Mouse (Mus musculus): Measurements from ENCODE around the gene Wwc2. TPM values are rescaled to one million over a fixed set of nuclear protein-coding genes. Genes with fewer than 3 reads are reported as not detected.
"Not testable (repeated sequence)": the region's sequence is repeated elsewhere in the genome, so short reads cannot be mapped to it uniquely, and the experiment has no call there.

Gene Wwc2
- total RNA-seq, 2 experiments from 2014 or later, result 47.4 to 47.9 TPM

GRCm38 (mm10) chr8:47845956-47846355, 144.8 kb downstream of the Wwc2 start:
- DNase-seq, result no peak

- no peak for DNase-seq
Measured at GRCm38 (mm10) chr8:47843651-47844050, 147.1 kb downstream of the Wwc2 start.

- no peak for DNase-seq
Measured at GRCm38 (mm10) chr8:47843063-47843462, 147.7 kb downstream of the Wwc2 start.

GRCm38 (mm10) chr8:47833944-47834343, 156.8 kb downstream of the Wwc2 start:
- DNase-seq, result no peak

GRCm38 (mm10) chr8:47832616-47833015, 158.1 kb downstream of the Wwc2 start:
- DNase-seq, result no peak

- no peak for DNase-seq
Measured at GRCm38 (mm10) chr8:47826911-47827310, 163.8 kb downstream of the Wwc2 start.

- DNase-seq, result no peak
Measured at GRCm38 (mm10) chr8:47825596-47825995, 165.1 kb downstream of the Wwc2 start.

GRCm38 (mm10) chr8:47824182-47824581, 166.5 kb downstream of the Wwc2 start, which contains the start of gene Cldn22:
Cldn22 (plus strand) TSS chr8:47824482.
- DNase-seq, result no peak

- no peak for DNase-seq
Measured at GRCm38 (mm10) chr8:47823777-47824176, 166.9 kb downstream of the Wwc2 start.

- DNase-seq, result not testable (repeated sequence)
Measured at GRCm38 (mm10) chr8:47822541-47822940, 168.2 kb downstream of the Wwc2 start.

GRCm38 (mm10) chr8:47821843-47822242, 168.9 kb downstream of the Wwc2 start, which contains the start of gene Cldn24:
Cldn24 (plus strand) TSS chr8:47822143.
- no peak for DNase-seq

- no peak for DNase-seq
Measured at GRCm38 (mm10) chr8:47820914-47821772, 169.6 kb downstream of the Wwc2 start.

- no peak for DNase-seq
Measured at GRCm38 (mm10) chr8:47819034-47819433, 171.7 kb downstream of the Wwc2 start.

- DNase-seq, result no peak
Measured at GRCm38 (mm10) chr8:47811221-47811620, 179.5 kb downstream of the Wwc2 start.

- DNase-seq, result peak; percentile 45
Measured at GRCm38 (mm10) chr8:47810666-47811015, 180.1 kb downstream of the Wwc2 start.

GRCm38 (mm10) chr8:47809970-47810665, 180.6 kb downstream of the Wwc2 start:
- no peak for DNase-seq

GRCm38 (mm10) chr8:47804262-47804661, 186.5 kb downstream of the Wwc2 start:
- DNase-seq, result no peak

GRCm38 (mm10) chr8:47802349-47802748, 188.4 kb downstream of the Wwc2 start:
- DNase-seq, result no peak

GRCm38 (mm10) chr8:47799438-47799837, 191.3 kb downstream of the Wwc2 start:
- DNase-seq, result no peak

- DNase-seq, result no peak
Measured at GRCm38 (mm10) chr8:47791986-47792385, 198.7 kb downstream of the Wwc2 start.

GRCm38 (mm10) chr8:47787705-47788104, 203.0 kb downstream of the Wwc2 start:
- peak; percentile 48 for DNase-seq

GRCm38 (mm10) chr8:47786323-47786722, 204.4 kb downstream of the Wwc2 start:
- DNase-seq, result no peak

- DNase-seq, result no peak
Measured at GRCm38 (mm10) chr8:47784436-47784835, 206.3 kb downstream of the Wwc2 start.

GRCm38 (mm10) chr8:47783944-47784343, 206.8 kb downstream of the Wwc2 start:
- DNase-seq, result no peak
